Mouse (Mus musculus) kidney, postnatal 36 days (tissue): ENCODE results near the gene Pou2f2.
A peak's percentile ranks its signal among the peaks of the same experiment; 100 is the strongest.

Source experiments
- DNase-seq, 2 experiments: peaks; one replicate each; pipeline ENCODE4 v3.0.0; 2021 to 2022; ENCODE audit warnings: mixed read lengths in 2 of 2

Gene Pou2f2

DNA sequence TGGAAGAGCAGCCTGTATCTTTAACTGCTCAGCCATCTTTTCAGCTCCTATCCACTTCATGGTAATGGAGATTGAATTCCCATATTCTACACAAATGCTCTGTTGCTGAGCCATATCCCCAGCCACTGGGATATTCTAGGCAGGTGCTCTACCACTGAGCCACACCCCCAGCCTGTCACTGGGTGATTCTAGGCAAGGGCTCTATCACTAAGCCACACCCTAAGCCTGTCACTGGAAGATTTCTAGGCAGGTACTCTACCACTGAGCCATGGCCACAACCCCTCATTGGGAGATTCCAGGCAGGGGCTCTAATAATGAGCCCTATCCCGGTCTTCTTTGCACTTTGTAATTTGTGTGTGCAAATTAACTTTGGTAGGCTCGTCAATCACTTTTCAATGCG is 15.6 kb upstream of the Pou2f2 start:
- DNase-seq: no peak

DNA sequence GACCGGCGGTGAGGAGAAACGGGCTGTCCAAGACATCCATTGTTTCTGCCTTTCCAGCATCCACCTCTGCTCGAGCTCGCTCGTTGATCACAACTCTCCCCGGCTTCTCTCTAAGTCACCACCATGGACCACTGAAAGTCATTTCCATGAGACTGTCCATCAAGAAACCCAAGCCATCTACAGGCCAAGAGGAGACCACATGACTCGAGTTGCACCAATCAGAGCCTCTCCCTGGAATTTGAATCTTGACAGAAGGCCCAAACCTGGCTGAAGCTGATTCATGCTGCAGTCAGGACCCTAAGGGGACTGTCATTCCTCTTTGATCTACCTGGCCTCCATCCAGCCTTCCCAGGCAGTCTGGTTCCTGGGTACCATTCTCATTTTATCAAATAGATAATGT is 12.6 kb upstream of the Pou2f2 start:
- no peak for DNase-seq

DNA sequence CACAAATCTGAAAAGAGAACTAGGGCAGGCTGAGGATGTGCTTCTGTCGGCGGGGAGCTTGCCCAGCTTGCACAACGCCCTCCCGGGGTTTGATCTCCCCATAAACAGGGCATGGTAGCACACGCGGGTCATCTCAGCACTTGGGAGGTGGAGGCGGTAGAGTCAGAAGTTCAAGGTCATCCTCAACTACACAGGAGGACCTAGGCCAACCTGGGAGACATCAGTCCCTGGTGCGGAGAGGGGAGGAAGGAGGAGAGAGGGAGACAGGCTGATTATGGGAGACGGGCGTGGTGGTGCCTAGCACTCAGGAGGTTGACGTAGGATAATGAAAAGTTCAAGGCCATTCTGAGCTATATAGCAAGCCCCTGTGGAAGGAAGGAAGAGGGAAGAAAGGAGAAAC is 11.3 kb upstream of the Pou2f2 start:
- DNase-seq: no peak

DNA sequence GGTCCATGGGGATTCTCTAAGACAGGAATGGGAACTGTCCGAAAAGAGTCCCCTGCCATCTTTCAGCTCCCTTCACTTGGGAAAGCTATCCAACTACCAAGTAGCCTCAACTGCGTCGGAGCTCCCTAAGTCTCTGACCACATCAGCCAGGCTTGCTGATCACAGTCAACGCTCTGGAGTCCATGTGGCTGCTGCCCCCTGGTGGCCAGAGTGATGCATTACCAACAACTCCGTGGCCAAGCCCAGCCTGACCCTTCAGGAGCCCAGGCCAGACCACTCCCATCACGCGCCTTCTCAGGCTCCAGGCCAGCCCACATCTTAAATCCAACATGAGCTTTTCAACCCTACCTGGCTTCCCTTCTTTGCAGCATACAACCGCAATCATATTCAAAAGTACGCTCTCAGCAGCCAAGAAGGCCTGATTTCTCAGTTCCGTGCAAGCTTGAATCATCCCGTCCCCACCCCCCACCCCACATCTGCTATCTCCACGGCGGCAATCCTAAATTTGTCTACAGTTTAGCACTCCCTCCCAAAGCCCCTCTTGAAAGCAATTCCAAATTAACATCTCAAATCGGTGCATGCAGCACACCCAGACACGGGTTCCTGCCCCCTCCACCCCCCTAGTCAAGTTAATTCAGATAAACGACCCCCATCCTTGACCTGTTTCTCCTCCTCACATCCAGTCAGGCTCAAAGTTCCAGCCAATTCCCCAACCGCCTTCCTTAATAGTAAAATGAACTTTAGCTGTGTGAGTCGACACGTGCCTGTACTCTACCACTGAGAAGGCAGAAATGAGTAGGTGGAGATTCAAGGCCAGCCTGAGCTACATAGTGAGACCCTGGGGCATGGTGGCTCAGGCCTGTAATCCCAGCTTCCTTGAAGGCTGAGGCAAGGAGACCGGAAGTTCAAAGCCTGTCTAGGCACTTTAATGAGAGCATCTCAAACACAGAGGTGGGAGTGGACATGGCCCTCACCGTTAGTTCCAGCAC is 8.4 kb upstream of the Pou2f2 start:
- peak; percentile 81 to 93 for DNase-seq

DNA sequence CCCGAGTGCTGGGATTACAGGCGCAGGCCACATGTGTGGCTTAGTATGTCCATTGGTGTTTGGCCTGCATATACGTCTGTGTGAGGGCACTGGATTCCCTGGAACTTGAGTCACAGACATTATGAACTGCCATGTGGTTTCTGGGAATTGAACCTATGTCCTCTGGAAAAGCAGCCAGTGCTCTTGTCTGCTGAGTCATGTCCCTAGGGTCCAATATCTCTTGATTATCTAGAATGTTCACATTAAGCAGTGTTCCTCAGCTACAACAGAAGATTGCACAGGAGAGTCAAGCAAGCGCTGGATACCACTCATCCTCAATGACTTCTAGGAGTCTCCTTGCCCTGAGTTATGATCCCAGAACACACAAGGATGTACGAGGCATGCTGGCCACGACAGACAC is 4.6 kb upstream of the Pou2f2 start:
- no peak for DNase-seq

DNA sequence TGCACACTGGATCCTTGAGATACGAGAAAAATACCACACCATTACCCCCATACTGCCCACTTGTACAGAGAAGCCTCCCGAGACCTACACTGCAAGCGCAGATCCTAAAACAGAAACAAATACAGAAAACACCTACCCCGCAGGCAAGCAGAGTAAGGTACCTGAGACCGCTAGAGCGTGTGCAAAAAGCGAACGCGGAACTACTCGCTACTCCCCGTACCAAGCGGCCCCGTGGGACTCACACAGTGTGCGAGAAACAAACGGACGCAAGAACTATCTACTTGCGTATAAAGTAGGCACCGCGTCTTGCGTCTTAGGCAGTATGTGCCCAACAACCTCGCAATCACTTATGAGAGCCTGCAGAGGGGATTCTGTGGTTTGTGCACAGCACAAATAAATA is 2.3 kb upstream of the Pou2f2 start:
- DNase-seq: no peak

DNA sequence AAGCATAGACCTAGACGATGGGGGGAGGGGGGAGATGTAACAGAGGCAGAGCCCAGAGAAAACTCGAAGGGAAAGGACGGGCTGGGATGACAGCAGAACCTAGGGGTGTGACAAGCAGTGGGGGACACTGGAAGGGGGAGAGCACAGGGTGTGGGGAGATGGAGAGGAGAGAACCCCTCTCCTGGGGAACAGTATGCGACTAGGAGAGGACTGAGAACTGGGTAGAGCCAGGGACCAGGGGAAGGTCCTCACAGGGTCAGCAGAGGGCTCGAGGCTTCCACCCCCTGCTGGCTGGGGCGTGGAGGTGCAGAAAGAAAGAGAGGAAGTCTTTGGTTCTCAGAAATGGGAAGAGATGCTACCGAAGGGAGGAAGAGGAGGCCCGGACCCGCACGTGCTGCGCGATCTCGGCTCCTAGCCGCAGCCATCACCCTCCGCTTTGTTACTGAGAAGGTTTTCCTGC is 1.8 kb upstream of the Pou2f2 start:
- DNase-seq: peak in 1 of 2 experiments; percentile 58

DNA sequence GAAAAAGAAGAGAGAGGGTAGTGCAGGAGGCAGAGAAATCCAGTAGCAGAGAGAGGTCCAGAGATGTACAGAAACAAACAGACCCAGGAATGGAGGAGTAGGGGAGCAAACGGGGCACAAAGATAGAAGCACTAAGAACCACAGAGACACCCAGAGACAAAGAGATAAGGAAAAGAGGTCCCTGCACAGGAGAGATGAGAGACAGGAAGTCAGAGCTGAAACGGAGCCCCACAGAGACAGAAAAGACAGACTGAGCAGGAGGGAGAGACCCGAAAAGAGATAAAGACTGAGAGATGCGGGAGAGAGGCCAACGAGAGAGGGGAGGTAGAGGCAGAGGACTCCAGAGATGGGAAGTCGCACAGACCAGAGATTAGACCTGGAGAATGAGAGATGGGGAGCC is 986 bp upstream of the Pou2f2 start:
- no peak for DNase-seq

DNA sequence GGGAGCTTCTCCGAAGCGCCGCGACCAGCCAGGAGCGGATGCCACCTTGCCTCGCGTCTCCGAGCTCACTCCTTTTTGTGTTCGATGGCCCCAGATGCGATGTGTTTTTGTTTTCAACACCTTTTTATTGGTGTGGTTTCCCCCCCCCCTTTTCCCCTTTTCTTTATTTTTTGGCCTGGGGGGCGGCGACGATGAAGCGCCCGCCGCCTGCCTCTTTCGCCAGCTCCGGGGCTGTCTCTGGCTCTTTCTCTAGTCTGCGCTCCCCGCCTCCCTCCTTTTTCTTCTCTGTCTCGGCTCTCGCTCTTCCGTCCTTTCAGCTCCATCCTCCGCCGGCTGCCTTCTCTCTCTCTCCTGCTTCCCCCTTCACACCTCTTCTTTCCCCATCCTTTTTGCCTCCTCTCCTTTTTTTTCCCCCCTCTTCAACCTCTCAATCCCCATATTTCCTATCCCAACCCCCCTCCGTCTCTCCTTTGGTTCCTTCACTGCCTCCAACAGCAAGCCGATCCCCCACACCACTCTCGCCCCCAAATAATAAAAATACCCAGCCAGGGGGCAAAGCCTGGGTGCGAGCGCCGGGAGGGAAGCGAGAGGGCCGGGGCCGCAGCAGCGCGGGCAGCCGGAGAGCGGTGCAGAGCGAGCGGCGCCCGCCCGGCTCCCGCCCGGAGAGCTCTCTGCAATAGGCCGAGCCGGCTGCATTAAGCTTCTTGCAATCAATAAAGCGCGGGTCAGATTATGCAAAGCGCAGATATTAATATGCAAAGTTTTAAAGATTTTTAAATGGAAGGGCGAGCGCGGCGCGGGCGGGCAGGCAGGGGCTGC is 530 bp downstream of the Pou2f2 start:
- no peak for DNase-seq

DNA sequence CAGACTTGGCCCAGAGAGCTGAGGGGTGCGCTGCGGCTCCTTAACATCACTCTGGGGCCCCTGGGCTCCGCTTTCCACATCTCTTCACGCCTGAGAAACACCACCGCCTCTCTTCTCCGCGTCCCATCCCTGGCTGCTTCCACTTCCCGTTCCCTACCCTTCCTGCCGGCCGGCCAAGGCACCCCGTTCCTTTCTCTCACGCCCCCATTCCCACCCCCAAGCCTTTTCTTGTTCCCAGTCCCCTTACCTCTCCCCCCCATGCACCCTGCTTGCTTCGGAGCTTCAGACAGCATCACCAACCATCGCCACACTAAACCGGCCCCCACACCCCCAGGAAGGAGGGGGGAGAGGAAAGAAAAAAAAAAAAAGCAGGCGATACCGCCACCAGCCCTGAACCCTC is 1.2 kb downstream of the Pou2f2 start:
- DNase-seq: no peak

DNA sequence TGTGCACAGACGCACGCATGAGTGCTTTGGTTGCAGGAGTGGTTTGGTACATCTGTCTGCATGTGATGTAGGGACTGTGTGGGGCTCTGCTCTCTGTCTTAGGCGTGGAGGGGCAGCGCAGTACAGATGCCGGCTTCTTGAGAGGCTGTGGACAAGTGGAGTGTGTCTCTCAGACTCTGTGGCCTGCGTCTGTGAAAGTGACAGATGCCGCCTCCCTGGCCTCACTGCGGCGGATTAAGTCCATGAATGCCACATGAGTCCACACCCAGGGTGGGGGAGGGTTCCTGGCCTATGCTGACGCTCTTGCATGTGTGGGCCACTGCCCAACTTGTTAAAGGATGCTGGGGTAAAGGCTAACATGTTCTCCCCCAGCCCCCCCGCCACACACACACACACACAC is 5.2 kb downstream of the Pou2f2 start:
- DNase-seq: no peak

DNA sequence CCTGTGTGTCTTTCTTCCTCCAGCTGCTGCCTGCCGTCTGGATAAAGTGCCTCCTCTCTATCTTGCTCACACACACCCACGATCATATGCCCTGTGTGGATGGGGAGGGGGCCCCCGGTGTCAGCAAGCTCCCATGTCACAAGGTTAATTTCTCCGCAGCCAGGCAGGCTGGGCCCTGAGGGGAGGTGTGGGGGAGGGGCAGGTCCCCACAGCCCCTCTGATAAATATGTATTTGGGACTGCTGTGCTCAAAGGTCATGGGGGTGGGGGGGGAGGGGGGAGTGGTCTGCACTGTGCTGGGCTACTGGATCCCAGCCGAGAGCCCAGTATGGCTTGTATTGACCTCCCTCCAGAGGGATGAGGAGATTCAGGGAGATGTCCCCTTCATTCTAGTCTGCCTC is 6.9 kb downstream of the Pou2f2 start:
- no peak for DNase-seq

DNA sequence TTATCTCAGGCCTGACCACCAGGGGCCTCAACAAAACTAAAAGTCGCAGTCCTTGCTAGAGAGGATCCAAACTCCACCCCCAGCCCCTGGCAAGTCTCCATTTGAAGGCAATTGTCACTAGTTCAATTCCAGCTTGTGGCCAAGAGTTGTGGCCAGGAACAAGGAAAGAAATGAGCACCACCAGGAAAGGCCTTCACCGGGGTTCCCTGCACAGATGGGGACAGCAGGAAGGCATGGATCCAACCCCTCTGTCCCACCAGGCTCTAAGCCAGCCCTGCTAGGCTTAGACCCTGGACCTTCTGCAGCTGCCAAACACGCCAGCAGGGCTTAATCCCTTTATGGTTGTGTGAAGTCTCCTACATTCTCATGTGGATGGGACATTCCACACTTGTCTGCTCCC is 8.9 kb downstream of the Pou2f2 start:
- no peak for DNase-seq

DNA sequence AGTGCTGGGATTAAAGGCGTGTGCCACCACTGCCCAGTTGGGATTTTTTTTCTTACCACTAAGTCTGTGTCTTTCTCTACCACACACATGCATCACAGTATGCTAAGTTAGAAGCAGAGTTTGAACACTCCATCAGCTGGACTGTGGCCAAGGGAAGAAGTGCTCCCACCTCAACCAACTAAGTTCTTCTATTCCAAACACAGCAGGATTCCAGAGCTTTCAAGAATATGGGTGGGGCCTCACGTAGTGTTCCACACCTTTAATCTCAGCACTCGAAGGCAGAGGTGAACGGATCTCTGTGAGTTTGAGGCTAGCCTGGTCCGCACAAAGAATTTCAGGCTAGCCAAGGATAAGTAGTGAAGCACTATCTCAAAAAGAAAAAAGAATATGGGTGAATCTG is 13.4 kb downstream of the Pou2f2 start:
- no peak for DNase-seq

DNA sequence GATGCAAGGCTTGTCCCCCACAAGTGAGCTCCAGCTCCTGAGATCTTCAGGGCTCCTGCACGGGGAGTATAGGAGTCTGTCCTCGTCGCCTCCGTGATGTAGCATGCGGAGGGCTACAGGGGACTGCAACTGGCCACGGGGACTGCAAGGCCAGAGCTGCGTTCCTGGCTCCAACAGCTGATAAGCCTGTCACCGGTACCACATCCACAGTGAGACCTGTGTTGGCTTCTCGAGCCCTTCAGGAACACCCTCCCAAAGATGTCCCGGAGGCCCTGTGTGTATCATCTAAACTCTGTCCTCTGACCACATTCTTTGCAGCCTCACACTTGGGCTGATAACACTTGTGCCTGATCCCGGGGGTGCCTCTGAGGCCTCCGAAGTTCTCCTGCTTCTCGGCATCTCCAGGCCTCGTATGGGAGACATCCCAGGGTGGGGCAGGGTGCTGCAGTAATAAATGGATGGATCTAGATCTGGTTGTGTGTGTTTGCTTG is 23.3 kb downstream of the Pou2f2 start:
- no peak for DNase-seq

DNA sequence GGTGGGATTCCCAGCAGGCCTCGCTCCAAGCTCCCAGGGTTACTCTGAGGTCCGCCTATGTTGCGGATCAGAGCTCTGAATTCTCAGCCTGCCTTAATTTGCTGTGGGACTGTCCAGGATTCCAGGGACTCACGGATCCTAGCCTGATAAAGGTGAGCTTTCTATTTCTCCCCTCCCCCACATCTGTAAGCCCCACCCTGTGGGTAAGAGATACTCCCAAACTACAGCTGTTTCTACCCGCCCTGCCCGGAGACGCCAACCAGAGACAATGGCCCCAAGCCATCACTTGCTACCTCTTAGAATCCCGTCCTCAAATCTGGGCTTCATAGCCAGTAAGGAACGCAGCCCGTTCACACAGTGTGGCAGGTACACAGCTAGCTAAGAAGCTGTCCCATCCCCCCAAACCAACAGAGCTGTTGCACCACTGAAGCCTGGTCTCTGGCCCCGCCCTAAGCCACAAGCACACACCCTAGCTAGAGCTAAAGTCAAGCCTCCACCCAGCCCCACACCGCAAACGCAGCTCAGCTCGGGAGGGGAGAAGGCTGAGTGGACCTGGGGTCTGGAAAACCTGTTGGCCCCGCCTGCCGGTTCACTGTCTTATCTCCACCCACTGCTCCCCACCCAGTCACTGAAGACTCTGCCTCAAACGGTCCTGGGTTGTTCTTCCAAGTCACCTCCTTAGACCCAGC is 23.9 kb downstream of the Pou2f2 start:
- DNase-seq: no peak

DNA sequence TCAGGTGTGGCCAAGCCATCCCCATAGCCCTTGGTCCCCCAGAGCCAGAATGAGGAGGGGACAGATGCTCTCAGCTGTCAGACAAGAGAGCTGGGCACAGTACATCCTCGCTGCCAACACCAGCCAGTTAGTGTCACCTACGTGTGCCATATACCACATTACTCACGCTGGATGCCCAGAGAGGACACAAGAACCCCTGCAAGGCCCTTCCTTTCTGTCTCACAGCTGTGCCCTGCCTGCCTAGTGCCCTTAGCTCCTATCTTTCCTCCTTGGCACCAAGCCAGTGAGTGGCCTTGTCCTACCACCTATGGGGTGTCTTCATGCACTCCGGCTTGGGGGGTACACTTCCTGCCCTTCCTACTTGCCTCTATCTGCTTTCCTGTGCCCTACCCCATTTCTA is 24.9 kb downstream of the Pou2f2 start:
- DNase-seq: no peak

DNA sequence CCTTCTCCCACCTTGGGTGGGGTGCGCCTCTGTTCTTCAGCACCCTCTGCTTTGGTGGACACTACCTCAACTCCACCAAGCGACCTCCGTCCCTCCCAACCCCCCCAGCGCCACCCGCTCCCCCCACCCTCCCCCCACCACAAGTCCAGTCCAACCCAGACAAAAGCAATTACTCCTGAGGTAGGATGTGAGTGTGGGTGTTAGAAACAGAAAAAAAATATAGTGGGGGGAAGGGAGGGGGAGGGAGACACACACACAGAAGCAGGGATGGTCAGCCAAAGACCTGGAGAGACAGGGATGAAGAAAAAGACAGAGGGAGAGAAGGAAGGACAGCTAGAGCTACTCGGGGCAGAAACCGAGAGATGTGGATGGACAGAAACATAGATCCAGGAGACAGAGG is 25.7 kb downstream of the Pou2f2 start:
- DNase-seq: no peak

DNA sequence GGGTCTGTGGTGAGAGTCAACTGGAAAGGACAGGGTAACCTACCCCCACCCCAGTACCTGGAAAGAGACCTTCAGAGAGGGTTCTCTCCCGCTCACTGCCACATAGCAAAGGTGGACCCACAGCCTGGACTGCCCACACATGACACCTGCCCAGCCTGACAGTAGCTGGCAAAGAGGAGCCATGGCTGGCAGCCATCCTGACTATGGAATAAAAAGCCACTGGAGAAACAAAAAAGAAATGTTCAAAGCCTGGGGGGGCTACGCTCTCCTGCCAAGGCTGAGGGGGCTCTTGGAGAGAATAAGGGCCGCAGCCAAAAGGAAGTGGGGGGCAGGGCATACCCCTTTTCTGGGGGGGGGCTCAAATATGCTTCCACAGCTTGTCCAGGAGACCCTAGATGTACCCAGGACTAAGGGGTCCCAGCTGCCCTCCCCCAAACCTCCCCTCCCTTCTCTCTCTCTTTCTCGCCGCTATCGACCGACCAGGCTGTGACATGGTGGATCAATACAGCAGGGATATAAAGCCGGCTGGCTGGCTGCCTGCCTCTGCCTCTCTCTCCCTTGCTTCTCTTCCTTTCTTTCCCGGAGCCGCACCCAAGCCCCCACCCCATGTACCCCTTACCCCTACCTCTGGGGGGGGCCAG is 27.5 kb downstream of the Pou2f2 start:
- no peak for DNase-seq

DNA sequence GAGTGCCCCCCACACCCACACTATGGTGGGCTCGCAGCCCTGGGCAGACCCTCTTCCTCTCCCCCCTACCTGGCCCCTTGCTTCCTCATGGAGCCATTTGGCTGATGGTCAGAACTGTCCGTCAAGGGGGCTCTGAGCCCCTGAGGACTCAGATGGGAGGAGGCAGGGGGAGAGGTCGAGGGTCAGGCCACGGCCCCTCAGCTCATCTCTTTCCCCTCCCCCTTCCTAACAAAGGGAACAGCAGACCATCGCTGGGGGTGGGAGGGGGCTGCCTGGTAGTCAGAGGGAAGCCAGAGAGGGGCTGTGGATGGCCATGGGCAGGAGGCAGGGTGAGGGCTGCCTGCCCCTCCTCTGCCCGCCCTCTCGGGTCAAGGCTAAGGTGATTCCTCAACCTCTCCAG is 28.5 kb downstream of the Pou2f2 start:
- no peak for DNase-seq

DNA sequence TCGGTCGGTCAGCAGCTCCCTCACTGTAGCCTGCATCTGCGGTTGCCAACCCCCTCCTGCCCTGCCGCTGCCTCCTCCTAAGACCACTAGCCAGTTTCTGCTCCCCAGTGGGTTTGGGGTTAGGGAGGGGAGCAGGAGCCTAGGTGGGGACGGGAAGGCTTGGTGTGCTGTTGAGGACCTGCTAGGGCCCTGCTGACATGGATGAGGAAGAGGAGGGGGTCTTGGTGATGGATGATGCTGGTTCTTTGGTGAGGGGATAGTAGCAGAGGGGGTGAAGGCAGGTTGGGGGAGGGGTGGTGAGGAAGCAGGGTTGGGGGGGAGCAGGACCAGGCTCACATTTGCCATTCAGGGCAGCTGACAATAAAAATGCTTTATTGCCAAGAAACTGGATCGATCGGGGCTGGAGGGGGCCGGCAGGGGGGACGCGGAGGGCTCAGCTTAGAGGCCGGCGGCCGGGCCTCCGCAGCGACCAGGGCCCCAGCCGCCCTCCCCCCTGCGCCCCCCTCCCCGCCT is 29.3 kb downstream of the Pou2f2 start:
- DNase-seq: no peak

DNA sequence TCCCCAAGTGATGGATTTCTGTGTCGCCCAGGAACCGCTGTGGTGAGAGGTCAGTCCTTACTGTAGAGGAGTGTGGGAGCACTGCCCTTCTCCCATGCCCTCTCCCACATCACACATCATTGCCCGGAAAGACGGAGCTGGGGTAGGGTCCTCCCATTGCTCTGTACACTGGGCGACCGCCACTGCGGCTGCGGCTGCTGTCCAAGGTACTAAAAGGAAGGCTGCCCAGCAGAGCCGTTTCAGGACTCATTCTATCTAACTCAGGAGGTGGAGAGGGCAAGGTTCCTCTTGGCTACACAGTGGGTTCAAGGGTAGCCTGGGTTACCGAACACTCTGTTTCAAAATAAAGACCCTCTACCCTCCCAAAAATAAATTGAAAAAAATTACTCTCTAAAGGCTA is 33.6 kb downstream of the Pou2f2 start:
- peak in 1 of 2 experiments; percentile 63 for DNase-seq
